Mouse (Mus musculus): ENCODE results near the gene Ccnb3. TPM values are rescaled to one million over a fixed set of nuclear protein-coding genes. Genes with fewer than 3 reads are reported as not detected.

The Ccnb3 gene
- polyA plus RNA-seq, 1 experiment from 2014 or later: 0.04 TPM

- Histone ChIP-seq H3K27ac (ENCODE audit: low read length) (no peak overlapping the region), H3K4me1 (ENCODE audit: insufficient read depth, low read length) (no peaks in the 10 kb centered on the region), H3K4me2 (replicated peaks; ENCODE audit: low read depth, low read length) (no peak overlapping the region), H3K4me3 (ENCODE audit: low read length) (no peak overlapping the region), H3K27me3 (ENCODE audit: insufficient read depth, low read length) (no peaks in the 10 kb centered on the region), H3K9ac (replicated peaks; ENCODE audit: low read length) (no peak overlapping the region), H3K9me3 (ENCODE audit: low read length) (no peaks in the 10 kb centered on the region), H3K36me3 (ENCODE audit: insufficient read depth, low read length) (no peaks in the 10 kb centered on the region)
- WGBS: 60% methylated on average over 1 of the region's 1 CpGs
- ATAC-seq (ENCODE audit: low FRiP score, low TSS enrichment): no peak
Observed at GRCm38 (mm10) chrX:6971956-6972355, 69.5 kb downstream of the Ccnb3 start.

GRCm38 (mm10) chrX:6968598-6968997, 72.8 kb downstream of the Ccnb3 start:
- Histone ChIP-seq H3K4me3 (ENCODE audit: low read length) (no peak overlapping the region), H3K9ac (replicated peaks; ENCODE audit: low read length) (no peak overlapping the region), H3K9me3 (ENCODE audit: low read length) (no peaks in the 10 kb centered on the region), H3K4me1 (ENCODE audit: insufficient read depth, low read length) (no peaks in the 10 kb centered on the region), H3K4me2 (replicated peaks; ENCODE audit: low read depth, low read length) (no peak overlapping the region), H3K36me3 (ENCODE audit: insufficient read depth, low read length) (no peaks in the 10 kb centered on the region), H3K27me3 (ENCODE audit: insufficient read depth, low read length) (no peaks in the 10 kb centered on the region), H3K27ac (ENCODE audit: low read length) (no peak overlapping the region)
- 81% methylated on average over 3 of the region's 3 CpGs for WGBS
- no peak for ATAC-seq (ENCODE audit: low FRiP score, low TSS enrichment)

Other genes starting within 250 kb of the Ccnb3 start
- gene Akap4, start 25.9 kb upstream of the Ccnb3 start, polyA plus RNA-seq (2015; fragmentation: Nextera tagmentation; extraction: Ambion mirVana): not detected in 2 replicates

Data from kidney, embryonic 16.5 days (tissue).